In the genomic region with DNA sequence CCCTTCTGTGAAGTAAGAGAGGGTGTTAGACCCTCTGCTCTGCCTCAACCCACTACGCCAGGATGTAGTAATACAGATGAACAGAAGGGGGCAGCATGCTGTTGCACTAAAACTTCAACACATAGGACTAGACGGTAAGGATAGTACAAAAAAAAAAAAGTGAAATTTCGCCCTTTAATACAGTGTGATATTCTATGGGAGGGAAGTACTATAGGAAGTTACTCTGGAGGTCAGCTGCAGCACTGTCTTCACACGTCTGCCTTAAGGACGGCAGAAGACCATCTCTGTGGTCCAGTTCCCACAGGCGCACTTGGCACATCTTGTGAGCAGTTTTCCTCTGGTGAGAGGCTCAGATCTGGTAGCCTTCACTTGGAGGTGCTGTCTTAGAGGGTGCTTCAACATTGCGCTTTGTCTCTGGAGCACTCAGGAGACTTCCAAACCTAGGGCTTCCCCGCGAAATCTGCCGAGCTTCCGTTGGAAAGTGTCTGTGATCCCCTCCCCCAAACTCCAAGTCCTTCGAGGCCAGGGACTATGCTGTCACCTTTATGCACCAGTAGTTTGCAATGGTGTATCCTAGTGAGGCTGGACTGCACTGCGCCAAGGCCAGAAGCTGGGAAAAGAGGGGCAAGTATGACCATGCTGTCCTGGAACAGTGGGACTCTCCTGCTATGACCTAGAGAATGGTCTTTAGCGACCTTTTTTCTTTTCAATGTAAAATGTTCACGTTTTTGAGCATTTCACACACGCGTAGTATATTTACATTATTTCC, we compare ENCODE assay signal across 7 mouse cellular contexts. TPM values are rescaled to one million over a fixed set of nuclear protein-coding genes. Genes with fewer than 3 reads are reported as not detected.
DNase-seq lines count a peak whose midpoint lies in the region; ATAC-seq and TF ChIP-seq lines count a peak whose summit lies in the region.

No protein-coding gene starts in this region.

- H3K9me3 ChIP-seq in forebrain, embryonic 15.5 days: no peaks in the 10 kb centered on the region
- no peaks in the 10 kb centered on the region for H3K9me3 ChIP-seq in hindbrain, postnatal 0 days (ENCODE audit: low read length)
- no peaks in the 10 kb centered on the region for H3K9me3 ChIP-seq in megakaryocyte, embryonic 14.5 days

- peak; percentile 89 for TF ChIP-seq CTCF in Patski (IDR thresholded peaks at IDR 0.05)
- TF ChIP-seq CTCF in hindbrain, postnatal 0 days (IDR thresholded peaks at IDR 0.05; ENCODE audit: low read depth): peak; percentile 87

- no peak overlapping the region for H3K27ac ChIP-seq in forebrain, embryonic 15.5 days (replicated peaks)
- no peak overlapping the region for H3K27ac ChIP-seq in hindbrain, postnatal 0 days

- POLR2A ChIA-PET in Patski (lab: Charles Lee): no interaction called here

- CTCF ChIA-PET in Patski (lab: Charles Lee): interaction anchor here (0.7 to 6.5 kb wide), 10 partner anchors 8 to 142 kb away, joined by 3 to 62 read pairs (median 5); no protein-coding TSS in a partner anchor

- no peak overlapping the region for H3K9ac ChIP-seq in forebrain, embryonic 15.5 days (replicated peaks)
- no peak overlapping the region for H3K9ac ChIP-seq in hindbrain, postnatal 0 days (replicated peaks; ENCODE audit: low read length)

- H3K4me2 ChIP-seq in forebrain, embryonic 15.5 days (replicated peaks): no peak overlapping the region
- H3K4me2 ChIP-seq in hindbrain, postnatal 0 days (ENCODE audit: low read depth, low read length): peak overlapping the region; percentile 5; the same call in 1 of the 2 replicates

- ATAC-seq in Patski: peak; percentile 72
- ATAC-seq in cerebellum, adult (ENCODE audit: insufficient number of reproducible peaks, low FRiP score, low TSS enrichment): peak; percentile 71
- ATAC-seq in forebrain, embryonic 15.5 days (replicated peaks): peak; percentile 89
- ATAC-seq in hindbrain, postnatal 0 days: peak; percentile 88

- H3K27me3 ChIP-seq in Patski: no peaks in the 10 kb centered on the region
- no peaks in the 10 kb centered on the region for H3K27me3 ChIP-seq in forebrain, embryonic 15.5 days
- H3K27me3 ChIP-seq in hindbrain, postnatal 0 days (ENCODE audit: insufficient read depth, low read length): no peaks in the 10 kb centered on the region
- H3K27me3 ChIP-seq in megakaryocyte, embryonic 14.5 days (replicated peaks): no peaks in the 10 kb centered on the region

- H3K4me3 ChIP-seq in forebrain, embryonic 15.5 days: no peak overlapping the region
- no peak overlapping the region for H3K4me3 ChIP-seq in hindbrain, postnatal 0 days (ENCODE audit: low read length)
- peak overlapping the region; percentile 66 for H3K4me3 ChIP-seq in megakaryocyte, embryonic 14.5 days (replicated peaks)

- no peaks in the 10 kb centered on the region for H3K36me3 ChIP-seq in forebrain, embryonic 15.5 days
- H3K36me3 ChIP-seq in hindbrain, postnatal 0 days (ENCODE audit: insufficient read depth, low read length): no peaks in the 10 kb centered on the region
- H3K36me3 ChIP-seq in megakaryocyte, embryonic 14.5 days (replicated peaks; ENCODE audit: low read length): no peaks in the 10 kb centered on the region

- WGBS in forebrain, embryonic 15.5 days: 59% methylated on average over 17 of the region's 17 CpGs
- WGBS in hindbrain, postnatal 0 days: 51% methylated on average over 17 of the region's 17 CpGs

- in situ Hi-C loops in Patski (cut with MboI; ENCODE audit: low pct_unique_long_range_greater_than_20kb): loop anchor here (5.0 to 10.0 kb wide), 4 partner anchors 37 to 399 kb away; a partner anchor contains a TSS

- H3K4me1 ChIP-seq in forebrain, embryonic 15.5 days: no peaks in the 10 kb centered on the region
- H3K4me1 ChIP-seq in hindbrain, postnatal 0 days (ENCODE audit: insufficient read depth, low read length): no peaks in the 10 kb centered on the region
- peaks cover 10% of the 10 kb centered on the region for H3K4me1 ChIP-seq in megakaryocyte, embryonic 14.5 days

- no peak for DNase-seq in Patski (ENCODE audit: low read depth, low spot score)
- peak; percentile 83 for DNase-seq in hindbrain, postnatal 0 days (ENCODE audit: low spot score)
- peak; percentile 40 to 49 for DNase-seq in layer of hippocampus, postnatal 36 days
- DNase-seq in right cerebral cortex, postnatal 14 days: peak; percentile 57

RNA-seq across cellular contexts. Expression of a gene that starts 18.5 kb away (rescaled TPM):
- polyA plus RNA-seq in Patski (2021): 0.14 TPM
- polyA plus RNA-seq in forebrain, embryonic 15.5 days (2015; fragmentation: Nextera tagmentation; extraction: Ambion mirVana): 0.08 and 0.10 TPM in 2 replicates
- total RNA-seq in hindbrain, postnatal 0 days (2014; rRNA removed): 0.18 TPM in 1 of 2 replicates, not detected in the other
- polyA plus RNA-seq in hindbrain, postnatal 0 days (2015; fragmentation: Nextera tagmentation; extraction: Ambion mirVana): 0.42 and 0.44 TPM in 2 replicates
- total RNA-seq in layer of hippocampus, postnatal 36 days (2021): 1 to 10 TPM; 1.2 to 1.4 TPM
- not detected in 2 replicates for polyA plus RNA-seq in megakaryocyte, embryonic 14.5 days (2012; ENCODE audit: insufficient read depth, low replicate concordance)

RNA-seq across cellular contexts. Expression of a gene that starts 36.7 kb away (rescaled TPM):
- polyA plus RNA-seq in Patski (2021): 16.0 TPM
- 7.0 and 8.1 TPM in 2 replicates for polyA plus RNA-seq in forebrain, embryonic 15.5 days (2015; fragmentation: Nextera tagmentation; extraction: Ambion mirVana)
- total RNA-seq in hindbrain, postnatal 0 days (2014; rRNA removed): 22.5 and 29.4 TPM in 2 replicates
- polyA plus RNA-seq in hindbrain, postnatal 0 days (2015; fragmentation: Nextera tagmentation; extraction: Ambion mirVana): 11.9 and 13.4 TPM in 2 replicates
- total RNA-seq in layer of hippocampus, postnatal 36 days (2021): 10 to 100 TPM; 18.0 to 20.7 TPM
- polyA plus RNA-seq in megakaryocyte, embryonic 14.5 days (2012; ENCODE audit: insufficient read depth, low replicate concordance): 28.3 and 77.4 TPM in 2 replicates
